Mouse (Mus musculus): Measurements from ENCODE around the gene Fahd1. TPM values are rescaled to one million over a fixed set of nuclear protein-coding genes. Genes with fewer than 3 reads are reported as not detected.
A peak's percentile ranks its signal among the peaks of the same experiment; 100 is the strongest.

Gene Fahd1
- total and polyA plus RNA-seq, 3 experiments, result 5.2 to 8.0 (median 6.3) TPM

DNA sequence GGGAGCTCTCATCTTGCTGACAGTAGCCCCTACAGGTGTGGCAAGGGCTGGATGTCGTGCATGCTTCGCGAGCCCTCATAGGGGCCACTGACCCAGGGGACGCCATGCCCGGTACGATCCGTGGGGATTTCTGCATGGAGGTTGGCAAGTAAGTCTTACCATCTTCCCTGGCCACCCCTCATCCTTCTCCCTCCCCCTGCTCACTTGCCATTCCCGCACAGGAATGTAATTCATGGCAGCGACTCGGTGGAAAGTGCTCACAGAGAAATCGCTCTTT is 46.8 kb upstream of the Fahd1 start:
- H3K36me3 ChIP-seq (replicated peaks in 1 of 2; ENCODE audit: control insufficient read depth in 1 of 2, insufficient read depth in 1 of 2, low read length in 1 of 2), result peaks cover 68 to 76% of the 10 kb centered on the region in 2 experiments
- no peak for DNase-seq (ENCODE audit: extremely low read depth)
- peak overlapping the region; percentile 74; the same call in 1 of the 2 replicates for H3K9ac ChIP-seq (ENCODE audit: insufficient read depth, low read depth)
- no peak for TF ChIP-seq ETS1 (conservative IDR thresholded peaks at IDR 0.05; ENCODE audit: low read depth, low read length)
- TF ChIP-seq BHLHE40 (IDR thresholded peaks at IDR 0.05; ENCODE audit: low read depth, low read length), result no peak
- no peak for TF ChIP-seq SIN3A (IDR thresholded peaks at IDR 0.05; ENCODE audit: low read length)
- TF ChIP-seq POLR2AphosphoS2 (IDR thresholded peaks at IDR 0.05; ENCODE audit: low read depth, low read length), result no peak
- TF ChIP-seq GABPA (IDR thresholded peaks at IDR 0.05; ENCODE audit: insufficient replicate concordance, low read depth, low read length), result no peak
- TF ChIP-seq MXI1 (IDR thresholded peaks at IDR 0.05; ENCODE audit: low read depth, low read length), result no peak
- TF ChIP-seq RAD21 (IDR thresholded peaks at IDR 0.05; ENCODE audit: low read depth, low read length), result no peak
- TF ChIP-seq CHD2 (IDR thresholded peaks at IDR 0.05; ENCODE audit: low read length), result no peak
- peak overlapping the region; percentile 91 for H3K4me2 ChIP-seq (ENCODE audit: insufficient read depth, low read depth, poor library complexity, severe bottlenecking)
- dilution Hi-C loops (cut with MboI; ENCODE audit: extremely low pct_ligation_motif_present, extremely low pct_unique_long_range_greater_than_20kb, low sequenced_read_pairs), result no loop called here
- H3K27me3 ChIP-seq (replicated peaks), result no peaks in the 10 kb centered on the region
- no peaks in the 10 kb centered on the region for H3K9me3 ChIP-seq (replicated peaks; ENCODE audit: low read length)
- peaks cover 12 to 49% of the 10 kb centered on the region in 2 experiments for H3K4me1 ChIP-seq (ENCODE audit: control insufficient read depth in 1 of 2, insufficient read depth in 2 of 2)
- H3K27ac ChIP-seq (ENCODE audit: insufficient read depth, low read depth), result no peak overlapping the region
- peak overlapping the region; percentile 83 to 94 (median 92) for H3K4me3 ChIP-seq (replicated peaks in 1 of 3; ENCODE audit: low read depth in 2 of 3, low read length in 2 of 3, poor library complexity in 1 of 3)
- peaks cover 15% of the 10 kb centered on the region for H3K79me2 ChIP-seq (replicated peaks; ENCODE audit: control insufficient read depth, extremely low read depth, insufficient read depth, poor library complexity, severe bottlenecking)
- in situ Hi-C loops (cut with MboI; ENCODE audit: low pct_ligation_motif_present, low pct_unique_long_range_greater_than_20kb, low sequenced_read_pairs), result no loop called here

DNA sequence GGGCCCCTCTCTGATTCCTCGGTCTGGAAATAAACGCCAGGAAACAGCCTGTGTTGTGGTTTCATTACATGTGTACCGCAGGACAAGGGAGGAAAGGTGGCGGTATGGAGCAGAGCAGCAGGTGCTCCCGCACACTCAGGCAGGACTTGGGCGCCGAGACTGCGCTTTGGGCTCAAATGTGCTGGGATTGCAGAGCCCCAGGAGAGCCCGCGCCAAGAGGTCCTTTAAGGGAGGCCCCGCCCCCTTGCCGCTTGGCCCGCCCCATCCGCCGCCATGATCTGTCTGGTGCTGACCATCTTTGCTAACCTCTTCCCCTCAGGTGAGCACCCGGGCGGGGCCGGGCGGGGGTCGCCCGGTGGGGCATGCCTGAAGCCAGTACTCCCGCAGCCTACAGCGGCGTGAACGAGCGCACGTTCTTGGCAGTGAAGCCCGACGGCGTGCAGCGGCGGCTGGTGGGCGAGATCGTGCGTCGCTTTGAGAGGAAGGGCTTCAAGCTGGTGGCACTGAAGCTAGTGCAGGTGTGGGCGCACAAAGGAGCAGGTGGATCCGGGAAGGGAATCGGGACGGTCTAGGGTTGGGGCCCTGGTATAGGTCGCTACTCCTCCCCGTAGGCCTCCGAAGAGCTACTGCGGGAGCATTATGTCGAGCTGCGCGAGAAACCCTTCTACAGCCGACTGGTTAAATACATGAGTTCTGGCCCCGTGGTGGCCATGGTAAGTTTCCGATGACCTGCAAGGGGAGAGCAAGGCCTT is 46.3 kb upstream of the Fahd1 start, which contains the start of gene Nme3:
TSS of gene Nme3 (plus strand) at position 260 of the 752 bp plus-strand sequence.
- dilution Hi-C loops (cut with MboI; ENCODE audit: extremely low pct_ligation_motif_present, extremely low pct_unique_long_range_greater_than_20kb, low sequenced_read_pairs), result no loop called here
- Histone ChIP-seq H3K27ac (ENCODE audit: insufficient read depth, low read depth) (peak within 1 kb of the TSS; percentile 68), H3K9ac (ENCODE audit: insufficient read depth, low read depth) (peak within 1 kb of the TSS; percentile 74), H3K4me3 (replicated peaks in 1 of 3; ENCODE audit: low read depth in 2 of 3, low read length in 2 of 3, poor library complexity in 1 of 3) (peak within 1 kb of the TSS; percentile 83 to 94 (median 92)), H3K4me2 (ENCODE audit: insufficient read depth, low read depth, poor library complexity, severe bottlenecking) (peak within 1 kb of the TSS; percentile 91), H3K79me2 (replicated peaks; ENCODE audit: control insufficient read depth, extremely low read depth, insufficient read depth, poor library complexity, severe bottlenecking) (peaks cover 15% of the 10 kb centered on the region), H3K4me1 (ENCODE audit: control insufficient read depth in 1 of 2, insufficient read depth in 2 of 2) (peaks cover 12 to 54% of the 10 kb centered on the region in 2 experiments), H3K36me3 (replicated peaks in 1 of 2; ENCODE audit: control insufficient read depth in 1 of 2, insufficient read depth in 1 of 2, low read length in 1 of 2) (peaks cover 67 to 72% of the 10 kb centered on the region in 2 experiments), H3K9me3 (replicated peaks; ENCODE audit: low read length) (no peaks in the 10 kb centered on the region), H3K27me3 (replicated peaks) (no peaks in the 10 kb centered on the region)
- in situ Hi-C loops (cut with MboI; ENCODE audit: low pct_ligation_motif_present, low pct_unique_long_range_greater_than_20kb, low sequenced_read_pairs), result no loop called here
- TF ChIP-seq GABPA (IDR thresholded peaks at IDR 0.05; ENCODE audit: insufficient replicate concordance, low read depth, low read length) (no peak), USF2 (conservative IDR thresholded peaks at IDR 0.05; ENCODE audit: low read depth, low read length) (no peak), SIN3A (IDR thresholded peaks at IDR 0.05; ENCODE audit: low read length) (peak; percentile 53; the same call in 1 of the 2 replicates), POLR2A (IDR thresholded peaks at IDR 0.05; ENCODE audit: low read depth, low read length) (peak; percentile 42; the same call in 1 of the 2 replicates)
- DNase-seq (ENCODE audit: extremely low read depth), result peak; percentile 73

DNA sequence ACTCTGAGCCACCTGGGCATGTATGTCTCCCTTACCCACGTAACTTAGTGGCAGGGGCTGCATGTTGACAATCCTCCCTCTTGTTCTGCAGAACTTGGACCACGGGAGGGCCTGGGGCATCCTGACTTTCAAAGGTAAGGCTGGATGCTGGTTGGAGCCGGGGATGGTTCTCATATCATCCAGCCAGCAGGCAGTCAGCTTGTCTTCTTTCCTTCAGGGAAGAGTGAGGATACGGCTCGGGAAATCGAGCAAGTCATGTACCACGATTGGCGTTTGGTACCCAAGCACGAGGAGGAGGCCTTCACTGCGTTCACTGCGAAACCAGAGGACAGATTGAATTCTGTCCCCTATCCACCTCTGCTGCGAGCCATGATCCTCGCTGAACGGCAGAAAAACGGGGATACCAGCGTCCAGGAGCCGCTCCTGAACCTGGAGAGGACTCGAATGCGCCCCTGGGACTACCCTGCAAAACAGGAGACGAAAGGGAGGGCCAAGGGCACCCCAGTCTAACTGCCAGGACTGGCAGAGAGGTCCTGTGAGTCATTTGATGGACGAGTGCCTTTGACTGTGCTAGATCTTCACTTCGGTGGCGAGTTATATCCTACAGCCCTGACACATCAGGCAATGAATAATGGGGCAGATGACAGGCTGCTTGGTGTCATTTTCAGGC is 45.5 kb upstream of the Fahd1 start:
- Histone ChIP-seq H3K27ac (ENCODE audit: insufficient read depth, low read depth) (peak overlapping the region; percentile 68), H3K27me3 (replicated peaks) (no peaks in the 10 kb centered on the region), H3K36me3 (replicated peaks in 1 of 2; ENCODE audit: control insufficient read depth in 1 of 2, insufficient read depth in 1 of 2, low read length in 1 of 2) (peaks cover 67 to 72% of the 10 kb centered on the region in 2 experiments), H3K79me2 (replicated peaks; ENCODE audit: control insufficient read depth, extremely low read depth, insufficient read depth, poor library complexity, severe bottlenecking) (peaks cover 15% of the 10 kb centered on the region), H3K9ac (ENCODE audit: insufficient read depth, low read depth) (peak overlapping the region; percentile 74), H3K4me2 (ENCODE audit: insufficient read depth, low read depth, poor library complexity, severe bottlenecking) (peak overlapping the region; percentile 91), H3K4me1 (ENCODE audit: control insufficient read depth in 1 of 2, insufficient read depth in 2 of 2) (peaks cover 15 to 61% of the 10 kb centered on the region in 2 experiments), H3K9me3 (replicated peaks; ENCODE audit: low read length) (no peaks in the 10 kb centered on the region), H3K4me3 (replicated peaks in 1 of 3; ENCODE audit: low read depth in 2 of 3, low read length in 2 of 3, poor library complexity in 1 of 3) (peak overlapping the region; percentile 83 to 94 (median 92))
- dilution Hi-C loops (cut with MboI; ENCODE audit: extremely low pct_ligation_motif_present, extremely low pct_unique_long_range_greater_than_20kb, low sequenced_read_pairs), result no loop called here
- peak; percentile 27 for DNase-seq (ENCODE audit: extremely low read depth)
- 0 out of 2 replicates have a peak, but pooled peaks have one; percentile 10 for TF ChIP-seq SIN3A (IDR thresholded peaks at IDR 0.05; ENCODE audit: low read length)
- no peak for TF ChIP-seq ZKSCAN1 (IDR thresholded peaks at IDR 0.05; ENCODE audit: borderline replicate concordance, low read depth, low read length)
- in situ Hi-C loops (cut with MboI; ENCODE audit: low pct_ligation_motif_present, low pct_unique_long_range_greater_than_20kb, low sequenced_read_pairs), result no loop called here

All from CH12.LX (cell line).